Mouse (Mus musculus) neural tube, embryonic 12.5 days (tissue): ENCODE results near the gene Scgb1b2. TPM values are rescaled to one million over a fixed set of nuclear protein-coding genes. Genes with fewer than 3 reads are reported as not detected.

ENCODE experiments used
- ATAC-seq: fragments of 200-750 bp; cut with Nextera tagmentation; 2 replicates; pipeline ENCODE4 v1.8.0; 2017; ENCODE audit warnings: low read depth, mild to moderate bottlenecking, moderate TSS enrichment, moderate library complexity; ENCODE audit not compliant: low FRiP score
- H3K27ac ChIP-seq: fragments of 300-500 bp; sonication (generic); 2 replicates; pipeline ENCODE4 v1.5.1; 2016
- H3K27me3 ChIP-seq: fragments of 300-500 bp; sonication (generic); replicated peaks from 2 replicates; pipeline ENCODE4 v1.6.1; 2016; ENCODE audit warnings: mild to moderate bottlenecking
- H3K36me3 ChIP-seq: fragments of 300-500 bp; sonication (generic); 2 replicates; pipeline ENCODE4 v1.6.1; 2016; ENCODE audit warnings: mild to moderate bottlenecking
- H3K4me1 ChIP-seq: fragments of 300-500 bp; sonication (generic); 2 replicates; pipeline ENCODE4 v1.6.1; 2016
- H3K4me2 ChIP-seq: fragments of 300-500 bp; sonication (generic); replicated peaks from 2 replicates; pipeline ENCODE4 v1.6.1; 2016; ENCODE audit warnings: mild to moderate bottlenecking
- H3K4me3 ChIP-seq: fragments of 300-500 bp; sonication (generic); 2 replicates; pipeline ENCODE4 v1.5.1; 2016
- H3K9ac ChIP-seq: fragments of 300-500 bp; sonication (generic); 2 replicates; pipeline ENCODE4 v1.6.1; 2016; ENCODE audit warnings: mild to moderate bottlenecking
- H3K9me3 ChIP-seq: fragments of 300-500 bp; sonication (generic); 2 replicates; pipeline ENCODE4 v1.6.1; 2016; ENCODE audit warnings: mild to moderate bottlenecking
- WGBS: fragments of 180-500 bp; shearing (Covaris S2); methylation state at CpG from one replicate; pipeline ENCODE4 v1.1.7; 2016; 5-methylcytosine and 5-hydroxymethylcytosine counted together
- polyA plus RNA-seq: library from polyadenylated mRNA; unstranded; fragments of >200 nt; fragmentation: Nextera tagmentation; extraction: Ambion mirVana; gene quantifications from 2 replicates; pipeline ENCODE4 v1.2.1, GENCODE M21; 2016

Gene Scgb1b2
- not detected in 2 replicates for polyA plus RNA-seq

GRCm38 (mm10) chr7:31291721-31292120, at the start of gene Scgb1b2:
TSS of gene Scgb1b2 (minus strand) at chr7:31291821.
- WGBS, result 82% methylated on average over 3 of the region's 3 CpGs
- H3K27me3 ChIP-seq, result no peaks in the 10 kb centered on the region
- H3K27ac ChIP-seq, result no peak within 1 kb of the TSS
- H3K4me2 ChIP-seq, result no peak within 1 kb of the TSS
- no peaks in the 10 kb centered on the region for H3K4me1 ChIP-seq
- H3K9ac ChIP-seq, result no peak within 1 kb of the TSS
- peaks cover 32% of the 10 kb centered on the region; the same call in 1 of the 2 replicates for H3K9me3 ChIP-seq
- H3K36me3 ChIP-seq, result no peaks in the 10 kb centered on the region
- ATAC-seq, result no peak
- no peak within 1 kb of the TSS for H3K4me3 ChIP-seq

- ATAC-seq, result no peak
- H3K27ac ChIP-seq, result no peak within 1 kb of the TSS
- H3K9ac ChIP-seq, result no peak within 1 kb of the TSS
- H3K27me3 ChIP-seq, result no peaks in the 10 kb centered on the region
- no peaks in the 10 kb centered on the region for H3K36me3 ChIP-seq
- 85% methylated on average over 5 of the region's 5 CpGs for WGBS
- H3K4me2 ChIP-seq, result no peak within 1 kb of the TSS
- H3K9me3 ChIP-seq, result peaks cover 37% of the 10 kb centered on the region; the same call in 1 of the 2 replicates
- no peaks in the 10 kb centered on the region for H3K4me1 ChIP-seq
- no peak within 1 kb of the TSS for H3K4me3 ChIP-seq
Measured at GRCm38 (mm10) chr7:31290208-31290607, 1.4 kb downstream of the Scgb1b2 start, which contains the start of gene Scgb2b2. TSS of gene Scgb2b2 (plus strand) at chr7:31290508.

Other genes with a start within 250 kb of the Scgb1b2 start
- 12.5 and 15.4 TPM in 2 replicates for gene Fxyd5, start 249.3 kb downstream of the Scgb1b2 start, polyA plus RNA-seq
- 64.5 and 79.5 TPM in 2 replicates for gene Fxyd7, start 240.4 kb downstream of the Scgb1b2 start, polyA plus RNA-seq
- 24.1 and 26.5 TPM in 2 replicates for gene Fxyd1, start 234.6 kb downstream of the Scgb1b2 start, polyA plus RNA-seq
- 4.7 and 6.1 TPM in 2 replicates for gene Lgi4, start 232.5 kb downstream of the Scgb1b2 start, polyA plus RNA-seq
- gene Fxyd3, start 215.1 kb downstream of the Scgb1b2 start, polyA plus RNA-seq, result 7.1 and 7.8 TPM in 2 replicates
- 0.27 and 0.46 TPM in 2 replicates for gene Hpn, start 176.5 kb downstream of the Scgb1b2 start, polyA plus RNA-seq
- 2.5 and 2.8 TPM in 2 replicates for gene Scn1b, start 164.8 kb downstream of the Scgb1b2 start, polyA plus RNA-seq
- 207 and 221 TPM in 2 replicates for gene Gramd1a, start 135.9 kb downstream of the Scgb1b2 start, polyA plus RNA-seq
- gene Scgb2b2, start 1.3 kb downstream of the Scgb1b2 start, polyA plus RNA-seq, result not detected in 2 replicates
- not detected in 2 replicates for gene Scgb2b3, start 70.3 kb upstream of the Scgb1b2 start, polyA plus RNA-seq
- not detected in 2 replicates for gene Scgb1b3, start 83.8 kb upstream of the Scgb1b2 start, polyA plus RNA-seq